Mouse (Mus musculus) common myeloid progenitor, adult 5-6 weeks (primary cell): ENCODE measurements around the gene St6galnac3. TPM values are rescaled to one million over a fixed set of nuclear protein-coding genes. Genes with fewer than 3 reads are reported as not detected.

Source experiments
- ATAC-seq: replicated peaks from 2 replicates; pipeline ENCODE4 v1.8.0; 2016; ENCODE audit warnings: low read depth, mild to moderate bottlenecking, moderate TSS enrichment, inconsistent platforms; ENCODE audit not compliant: poor library complexity, severe bottlenecking
- total RNA-seq: library from RNA; stranded (forward); fragments of 200-1000, 187-1606 nt; gene quantifications from 2 replicates; pipeline ENCODE4 v1.2.3, GENCODE M21; 2017

St6galnac3 gene
- total RNA-seq, 1 experiment from 2014 or later: 2.7 TPM

DNA sequence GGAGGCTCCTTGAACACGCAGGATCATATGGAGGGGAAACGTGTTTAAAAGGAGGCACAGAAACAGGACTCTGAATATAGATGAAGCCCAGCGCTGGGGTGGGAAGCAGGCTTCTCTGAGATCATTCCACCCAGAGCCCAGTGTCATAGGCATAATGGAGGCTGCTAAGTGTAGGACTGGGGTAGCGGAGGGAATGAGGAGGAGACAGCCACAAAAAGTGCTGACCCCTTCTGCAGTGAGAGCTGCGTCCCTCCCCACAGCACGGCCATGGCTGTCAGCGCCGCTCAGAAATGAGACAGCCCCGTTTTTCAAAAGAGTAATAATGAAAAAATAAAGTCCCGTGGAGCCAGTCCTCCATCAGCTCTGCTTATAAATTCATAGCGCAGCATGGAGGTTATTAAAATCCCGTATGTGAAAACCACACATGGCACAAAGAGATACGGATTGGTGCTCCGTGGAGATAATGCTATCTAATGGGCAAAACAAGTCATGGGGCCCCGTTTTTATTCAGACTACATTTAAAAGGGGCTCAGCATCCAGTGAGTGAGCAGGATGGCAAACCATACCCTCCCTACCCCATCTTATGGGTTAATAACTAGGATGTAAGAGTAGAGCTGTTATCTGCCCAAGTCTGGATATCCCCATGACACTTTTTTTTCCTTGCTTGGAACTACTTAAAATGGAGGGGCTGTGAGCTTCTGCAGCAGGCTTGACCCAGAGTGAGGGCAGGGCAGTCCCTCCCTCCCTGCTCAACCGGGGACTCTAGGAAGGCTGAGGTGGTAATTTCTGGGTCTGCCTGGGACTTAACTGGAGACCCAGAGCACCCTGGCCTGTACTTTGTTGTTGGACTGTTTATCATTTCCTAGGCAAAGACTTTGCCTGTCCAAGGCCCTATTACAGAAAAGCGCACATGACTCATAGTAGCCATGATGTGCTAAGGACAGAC, 288.6 kb downstream of the St6galnac3 start:
- ATAC-seq: no peak

GRCm38 (mm10) chr3:153433010-153433409, 292.0 kb downstream of the St6galnac3 start:
- ATAC-seq: no peak

DNA sequence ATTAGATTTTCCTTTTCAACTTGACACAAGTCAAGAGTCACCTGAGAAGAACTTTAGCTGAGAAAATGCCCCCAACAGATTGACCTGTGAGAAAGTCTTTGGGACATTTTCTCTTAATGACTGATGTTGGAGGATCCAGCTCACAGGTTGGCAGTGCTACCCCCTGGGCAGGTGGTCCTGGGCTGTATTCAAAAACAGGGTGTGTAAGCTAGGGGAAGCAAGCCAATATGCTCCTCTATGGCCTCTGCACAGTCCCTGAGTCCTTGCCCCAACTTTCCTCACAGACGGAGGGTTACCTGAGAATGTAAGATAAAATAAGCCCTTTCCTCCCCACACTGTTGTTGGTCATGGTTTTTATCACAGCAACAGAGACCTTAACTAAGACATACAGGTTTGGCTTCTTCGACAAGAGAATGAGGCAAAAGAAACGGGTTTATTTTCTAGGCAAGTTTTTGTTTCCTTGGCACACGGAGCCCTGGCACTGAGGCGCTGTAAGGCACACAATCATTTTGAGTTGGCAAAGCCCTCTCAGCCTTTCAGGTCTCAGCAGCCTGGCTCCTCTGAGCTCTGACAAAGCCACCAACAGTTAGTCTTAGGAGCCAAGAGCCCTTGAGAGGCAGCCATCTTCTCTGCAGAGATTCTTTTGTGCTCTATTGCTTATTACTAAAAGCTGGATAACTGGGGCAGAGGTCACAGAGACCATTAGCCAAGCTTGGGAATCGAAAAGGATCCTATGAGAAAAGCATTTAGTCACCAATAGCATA, 292.7 kb downstream of the St6galnac3 start:
- ATAC-seq: no peak

- ATAC-seq: no peak
These were observed 295.1 kb downstream of the St6galnac3 start for GRCm38 (mm10) chr3:153429840-153430239.

DNA sequence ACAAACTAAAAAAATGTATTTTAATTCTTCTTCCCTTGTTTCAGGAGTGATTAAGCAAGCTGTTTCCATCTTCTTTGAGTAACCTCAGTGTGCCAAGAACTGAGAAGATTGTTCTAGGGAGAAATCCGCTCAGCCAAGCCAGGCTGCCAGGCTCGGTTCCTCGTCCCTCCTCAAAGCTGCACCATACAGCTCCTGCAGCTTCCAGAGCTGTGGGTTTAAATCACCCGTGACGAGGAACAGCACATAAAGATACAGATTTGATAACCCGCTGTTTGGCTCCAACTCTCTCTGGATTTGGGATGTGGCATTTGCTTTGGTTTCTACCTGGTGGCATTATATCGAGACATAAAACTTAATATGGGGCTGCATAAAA, 303.1 kb downstream of the St6galnac3 start:
- ATAC-seq: no peak

GRCm38 (mm10) chr3:153421060-153421917, 303.7 kb downstream of the St6galnac3 start:
- no peak for ATAC-seq

- no peak for ATAC-seq
These were observed 305.6 kb downstream of the St6galnac3 start for GRCm38 (mm10) chr3:153419331-153419730.

DNA sequence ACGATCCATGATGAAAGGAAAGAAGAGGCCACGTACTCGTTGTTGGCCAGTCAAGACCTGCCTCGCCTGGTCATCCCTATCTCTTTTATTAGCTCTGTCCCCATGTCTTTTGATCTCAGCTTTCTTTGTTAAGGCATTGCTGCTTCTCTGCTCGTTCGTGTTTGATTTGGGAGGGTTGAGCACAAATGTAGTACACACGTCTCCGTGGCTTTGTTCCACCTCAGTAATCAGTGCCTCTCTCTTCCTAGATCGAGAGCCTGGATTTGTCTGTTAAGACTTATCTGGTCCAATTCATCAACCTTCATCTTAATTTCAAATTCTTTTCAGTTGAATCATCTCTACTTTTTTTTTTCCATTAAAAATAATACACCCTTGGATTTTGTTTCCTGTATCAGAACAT, 308.0 kb downstream of the St6galnac3 start:
- no peak for ATAC-seq

- no peak for ATAC-seq
These were observed 308.6 kb downstream of the St6galnac3 start for GRCm38 (mm10) chr3:153416383-153416782.

GRCm38 (mm10) chr3:153414132-153414531, 310.8 kb downstream of the St6galnac3 start:
- no peak for ATAC-seq

DNA sequence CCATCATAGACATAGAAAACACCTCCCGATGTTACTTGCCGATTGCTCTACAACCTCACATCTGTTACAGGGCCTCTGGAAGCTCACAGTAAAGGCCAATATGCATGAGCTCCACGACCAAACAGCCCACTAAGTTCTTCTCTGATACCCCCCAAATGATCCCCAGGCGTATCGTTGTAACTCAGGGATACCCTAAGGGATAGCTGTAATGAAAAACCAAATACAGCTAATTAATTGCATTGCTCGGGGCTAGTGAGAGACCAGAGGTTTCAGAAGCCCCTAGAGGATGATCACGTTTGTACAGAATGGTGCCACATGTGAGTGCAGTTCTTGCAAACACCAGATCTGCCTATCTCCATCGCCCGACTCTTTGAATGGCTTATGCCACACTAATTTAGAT, 315.7 kb downstream of the St6galnac3 start:
- ATAC-seq: no peak

- no peak for ATAC-seq
These were observed 316.6 kb downstream of the St6galnac3 start for GRCm38 (mm10) chr3:153408361-153408760.

DNA sequence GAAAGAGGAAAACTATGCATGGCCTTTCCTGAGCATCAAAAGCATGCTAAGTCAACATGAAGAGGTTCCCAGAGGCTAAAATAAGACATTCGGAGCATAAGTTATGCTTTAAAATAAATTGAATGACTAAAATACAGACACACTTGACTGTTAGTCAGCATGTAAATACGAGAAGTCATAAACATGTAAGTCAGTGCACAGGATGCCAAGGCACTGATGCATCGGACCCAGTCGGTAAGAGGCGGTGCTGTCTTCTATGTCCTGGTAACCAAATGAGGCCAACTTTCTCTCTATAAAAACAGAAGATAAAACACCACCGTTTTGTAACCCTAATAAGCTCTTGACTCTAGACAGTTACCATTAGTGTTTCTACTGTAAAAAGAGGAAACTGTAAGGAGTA, 317.3 kb downstream of the St6galnac3 start:
- no peak for ATAC-seq

DNA sequence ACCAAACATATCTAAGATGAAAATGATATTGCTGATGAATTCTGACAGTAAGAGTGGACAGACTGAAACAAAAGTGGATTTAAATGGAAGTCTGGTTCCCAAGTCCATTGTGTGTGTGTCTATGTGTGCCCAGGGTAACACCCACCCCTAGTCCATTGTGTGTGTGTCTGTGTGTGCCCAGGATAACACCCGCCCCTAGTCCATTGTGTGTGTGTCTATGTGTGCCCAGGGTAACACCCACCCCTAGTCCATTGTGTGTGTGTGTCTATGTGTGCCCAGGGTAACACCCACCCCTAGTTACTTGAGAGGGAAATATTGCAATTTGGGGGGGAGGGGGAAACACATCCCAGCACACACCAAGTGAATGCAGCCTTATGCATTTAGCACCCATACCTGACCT, 318.1 kb downstream of the St6galnac3 start:
- no peak for ATAC-seq

DNA sequence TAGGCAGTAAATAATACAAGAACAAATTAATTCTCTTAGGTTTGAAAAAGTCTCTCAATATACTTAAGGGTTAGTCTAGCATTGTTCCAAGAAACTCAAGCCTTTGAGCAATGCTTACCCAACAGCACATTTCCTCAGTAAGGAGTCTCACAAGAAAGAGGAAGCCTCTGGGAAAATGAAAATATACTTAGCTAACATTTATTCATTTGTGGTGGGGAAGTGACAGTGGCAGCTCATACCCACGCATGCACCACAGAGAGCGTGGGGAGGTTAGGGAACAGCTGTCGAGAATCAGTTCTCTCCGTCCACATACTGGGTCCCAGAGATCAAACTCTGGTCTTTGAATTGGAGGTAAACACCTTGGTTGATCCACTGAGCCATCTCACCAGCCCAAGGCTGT, 318.8 kb downstream of the St6galnac3 start:
- peak; percentile 91 for ATAC-seq

DNA sequence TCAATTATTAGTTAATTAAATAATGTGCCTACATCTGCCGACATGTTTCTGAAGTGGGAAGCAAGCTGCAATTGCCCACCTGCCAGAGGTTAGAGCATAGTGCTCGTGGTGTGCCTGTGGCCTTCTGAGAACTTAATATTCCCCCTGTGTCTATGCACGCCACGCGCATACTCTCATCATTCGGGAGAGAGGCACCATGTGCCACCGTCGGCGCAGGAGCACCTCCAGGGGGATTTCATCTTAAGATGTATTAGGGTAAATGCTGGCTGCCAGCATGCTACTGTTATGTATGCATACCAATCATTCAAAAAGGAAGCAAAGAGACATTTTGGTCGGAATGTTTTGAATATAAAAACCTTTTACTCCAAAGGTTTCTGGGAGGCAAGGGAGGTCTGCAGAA, 319.3 kb downstream of the St6galnac3 start:
- no peak for ATAC-seq

DNA sequence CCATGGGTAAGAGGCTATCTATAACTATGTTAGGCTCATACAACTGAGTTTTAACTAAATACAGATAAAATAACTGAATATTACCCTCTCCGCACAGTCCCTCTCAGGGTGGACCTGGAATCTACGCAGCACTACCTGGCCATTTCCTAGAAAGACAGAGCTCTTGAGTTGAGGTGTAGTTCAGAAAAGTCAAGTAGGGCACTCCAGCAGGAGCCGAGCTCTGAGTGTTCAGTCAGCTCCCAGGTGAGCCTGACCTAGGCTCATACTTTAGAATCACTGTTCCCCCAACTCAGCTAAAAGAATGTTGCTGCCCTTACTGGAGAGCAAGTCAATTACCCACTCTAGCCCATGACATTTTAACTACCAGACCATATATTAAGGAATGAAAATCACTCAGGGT, 324.7 kb downstream of the St6galnac3 start:
- ATAC-seq: no peak

- ATAC-seq: no peak
These were observed 325.4 kb downstream of the St6galnac3 start for GRCm38 (mm10) chr3:153399574-153399973.

- ATAC-seq: no peak
These were observed 327.2 kb downstream of the St6galnac3 start for GRCm38 (mm10) chr3:153397726-153398125.

DNA sequence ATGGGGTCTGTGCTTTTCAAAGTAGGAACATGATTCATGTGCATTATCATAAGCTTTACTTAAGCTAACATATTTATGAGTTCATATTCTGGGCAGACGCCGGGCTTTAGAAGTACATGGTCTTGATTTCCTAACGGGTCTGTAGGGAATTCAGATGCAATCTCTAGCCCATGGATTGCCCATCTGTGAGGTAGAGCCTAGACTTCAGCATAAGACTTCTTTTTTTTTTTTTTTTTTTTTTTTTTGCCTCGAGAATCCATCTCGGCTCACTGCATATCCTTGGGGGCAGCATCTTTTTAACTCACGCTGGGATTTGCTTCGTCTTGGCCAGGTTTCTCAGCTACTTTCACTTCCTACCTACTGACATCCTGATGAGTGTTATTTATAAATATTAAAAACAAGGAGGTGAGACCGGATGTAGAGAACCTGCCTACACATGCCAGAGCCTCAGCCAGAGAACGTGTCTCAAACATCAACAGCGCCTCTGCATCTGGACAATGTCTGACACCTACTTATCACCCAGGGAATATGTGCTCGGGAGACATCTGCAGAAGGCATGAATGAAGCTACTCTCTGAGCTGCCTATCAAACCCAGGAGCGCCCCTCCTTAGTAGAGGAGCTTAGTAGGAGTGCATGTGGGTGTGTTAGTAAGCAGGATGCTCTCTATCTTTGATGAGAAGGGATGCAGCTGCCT, 328.5 kb downstream of the St6galnac3 start:
- no peak for ATAC-seq
